Mouse (Mus musculus) forelimb bud, embryonic 11.5 days (tissue): ENCODE data around the gene 4930548H24Rik.
"Not testable (repeated sequence)": the region's sequence is repeated elsewhere in the genome, so short reads cannot be mapped to it uniquely, and the experiment has no call there.

ENCODE experiments used
- DNase-seq: peaks from one replicate; pipeline ENCODE4 v3.0.0-alpha.2; 2012; ENCODE audit warnings: low read depth, low spot score

The 4930548H24Rik gene

GRCm38 (mm10) chr5:31485440-31485839 lies at the start of gene 4930548H24Rik:
Gene 4930548H24Rik (plus strand): TSS chr5:31485740.
- no peak for DNase-seq

- DNase-seq, result no peak
Measured at GRCm38 (mm10) chr5:31451336-31451735, 34.2 kb upstream of the 4930548H24Rik start.

GRCm38 (mm10) chr5:31451878-31452561 lies 33.5 kb upstream of the 4930548H24Rik start, which contains the start of gene Zfp512:
Gene Zfp512 (plus strand): TSS chr5:31452431.
- peak; percentile 97 for DNase-seq

GRCm38 (mm10) chr5:31452562-31452878 lies 33.0 kb upstream of the 4930548H24Rik start:
- no peak for DNase-seq

- no peak for DNase-seq
Measured at GRCm38 (mm10) chr5:31452886-31453410, 32.6 kb upstream of the 4930548H24Rik start.

GRCm38 (mm10) chr5:31467798-31468197 lies 17.7 kb upstream of the 4930548H24Rik start:
- DNase-seq, result no peak

GRCm38 (mm10) chr5:31469711-31470110 lies 15.8 kb upstream of the 4930548H24Rik start:
- no peak for DNase-seq

- peak; percentile 49 for DNase-seq
Measured at GRCm38 (mm10) chr5:31470334-31470733, 15.2 kb upstream of the 4930548H24Rik start.

GRCm38 (mm10) chr5:31480536-31480935 lies 5.0 kb upstream of the 4930548H24Rik start:
- DNase-seq, result no peak

- no peak for DNase-seq
Measured at GRCm38 (mm10) chr5:31487889-31488288, 2.3 kb downstream of the 4930548H24Rik start.

GRCm38 (mm10) chr5:31489116-31489769 lies 3.7 kb downstream of the 4930548H24Rik start:
- no peak for DNase-seq

GRCm38 (mm10) chr5:31492031-31492430 lies 6.5 kb downstream of the 4930548H24Rik start:
- no peak for DNase-seq

- peak; percentile 94 for DNase-seq
Measured at GRCm38 (mm10) chr5:31494513-31495297, 9.2 kb downstream of the 4930548H24Rik start, which contains the start of gene Gpn1. Gene Gpn1 (plus strand): TSS chr5:31494741.

- no peak for DNase-seq
Measured at GRCm38 (mm10) chr5:31504843-31505242, 19.3 kb downstream of the 4930548H24Rik start.

- DNase-seq, result no peak
Measured at GRCm38 (mm10) chr5:31512481-31512880, 26.9 kb downstream of the 4930548H24Rik start.

GRCm38 (mm10) chr5:31520556-31520955 lies 35.0 kb downstream of the 4930548H24Rik start:
- DNase-seq, result no peak

- DNase-seq, result peak; percentile 86
Measured at GRCm38 (mm10) chr5:31526354-31527116, 41.0 kb downstream of the 4930548H24Rik start, which contains the start of gene Slc4a1ap. Gene Slc4a1ap (plus strand): TSS chr5:31526995.

- DNase-seq, result no peak
Measured at GRCm38 (mm10) chr5:31527117-31527680, 41.7 kb downstream of the 4930548H24Rik start.

GRCm38 (mm10) chr5:31527707-31528106 lies 42.2 kb downstream of the 4930548H24Rik start, which contains the start of gene Supt7l:
Gene Supt7l (minus strand): TSS chr5:31527807.
- not testable (repeated sequence) for DNase-seq

GRCm38 (mm10) chr5:31528560-31528959 lies 43.0 kb downstream of the 4930548H24Rik start:
- DNase-seq, result no peak

GRCm38 (mm10) chr5:31535228-31535627 lies 49.7 kb downstream of the 4930548H24Rik start:
- DNase-seq, result no peak
